Mouse (Mus musculus): ENCODE results near the gene Olfr701.

The Olfr701 gene

DNA sequence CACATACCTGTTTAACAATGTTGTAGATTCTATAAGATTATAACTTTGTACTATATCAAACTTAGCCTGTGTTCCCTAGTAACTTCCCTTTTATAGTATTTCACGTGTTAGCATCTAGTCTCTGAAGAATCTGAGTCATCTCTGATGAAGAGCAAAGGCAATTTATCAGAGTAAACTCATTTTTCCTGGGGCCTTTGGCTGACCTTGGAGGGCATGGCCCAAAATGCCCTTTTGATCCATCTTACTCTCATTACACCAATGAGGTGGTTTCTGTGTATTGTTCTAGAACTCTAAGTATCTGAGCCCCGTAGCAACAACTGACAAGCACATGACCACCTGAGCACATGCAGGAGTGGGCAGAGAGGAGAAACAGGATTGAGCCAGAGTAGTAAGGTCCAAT is at the start of gene Olfr701:
Olfr701 (plus strand) TSS at position 301 of the 400 bp plus-strand sequence.
- DNase-seq (ENCODE audit: extremely low spot score), result no peak

DNA sequence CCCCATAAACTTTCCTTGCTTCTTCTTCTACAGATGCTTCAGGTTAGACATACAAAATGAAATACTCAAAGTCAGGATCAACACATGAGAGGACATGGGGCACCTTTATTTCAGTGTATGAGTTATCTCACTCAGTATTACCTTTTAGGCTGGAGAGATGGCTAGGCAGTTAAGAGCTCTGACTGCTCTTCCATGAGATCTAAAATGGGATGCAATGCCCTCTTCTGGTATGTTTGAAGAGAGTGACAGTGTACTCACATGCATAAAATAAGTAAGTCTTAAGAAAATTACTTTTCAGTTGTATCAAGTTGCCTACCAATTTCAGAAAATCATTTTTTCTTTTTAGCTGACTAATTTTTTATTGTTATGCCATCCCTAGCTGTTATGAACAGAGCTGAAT is 25.6 kb upstream of the Olfr701 start:
- no peak for DNase-seq (ENCODE audit: extremely low spot score)

DNA sequence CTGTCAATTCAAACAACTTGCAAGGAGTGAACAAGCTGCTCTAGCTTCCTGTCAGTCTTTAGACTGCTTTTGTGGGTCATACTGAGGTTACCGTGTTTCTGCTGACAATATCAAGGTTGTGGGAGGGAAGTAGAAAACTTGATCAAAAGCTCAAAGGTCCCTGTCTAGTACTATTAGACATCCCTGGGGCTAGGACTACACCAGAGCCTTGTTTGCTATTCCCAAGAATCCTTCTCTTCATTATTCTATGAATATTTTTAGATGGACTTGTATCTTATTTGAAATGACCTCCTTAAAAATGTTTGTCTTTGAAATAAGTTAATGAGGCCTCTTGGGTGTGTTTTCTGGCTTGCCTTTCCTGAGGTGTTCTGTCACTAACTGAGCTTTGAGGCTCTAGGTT is 20.8 kb upstream of the Olfr701 start, which contains the start of gene Olfr699:
Olfr699 (minus strand) TSS at position 101 of the 400 bp plus-strand sequence.
- no peak for DNase-seq (ENCODE audit: extremely low spot score)

GRCm38 (mm10) chr7:106808734-106809133 is 5.2 kb upstream of the Olfr701 start, which contains the start of gene Olfr700:
Gene Olfr700 (minus strand): TSS chr7:106808834.
- no peak for DNase-seq (ENCODE audit: extremely low spot score)

GRCm38 (mm10) chr7:106815775-106816174 is 1.8 kb downstream of the Olfr701 start:
- no peak for DNase-seq (ENCODE audit: extremely low spot score)

DNA sequence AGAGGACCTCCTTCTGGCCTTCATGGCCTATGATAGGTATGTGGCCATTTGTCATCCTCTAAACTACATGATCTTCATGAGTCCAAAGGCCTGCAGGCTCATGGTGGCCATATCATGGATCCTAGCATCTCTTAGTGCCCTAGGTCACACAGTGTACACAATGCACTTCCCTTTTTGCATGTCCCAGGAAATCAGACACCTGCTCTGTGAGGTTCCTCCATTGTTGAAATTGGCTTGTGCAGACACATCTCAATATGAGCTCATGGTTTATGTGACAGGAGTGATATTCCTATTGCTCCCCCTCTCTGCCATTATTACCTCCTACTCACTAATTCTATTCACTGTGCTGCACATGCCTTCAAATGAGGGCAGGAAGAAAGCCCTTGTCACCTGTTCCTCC is 4.5 kb downstream of the Olfr701 start:
- DNase-seq (ENCODE audit: extremely low spot score), result no peak

DNA sequence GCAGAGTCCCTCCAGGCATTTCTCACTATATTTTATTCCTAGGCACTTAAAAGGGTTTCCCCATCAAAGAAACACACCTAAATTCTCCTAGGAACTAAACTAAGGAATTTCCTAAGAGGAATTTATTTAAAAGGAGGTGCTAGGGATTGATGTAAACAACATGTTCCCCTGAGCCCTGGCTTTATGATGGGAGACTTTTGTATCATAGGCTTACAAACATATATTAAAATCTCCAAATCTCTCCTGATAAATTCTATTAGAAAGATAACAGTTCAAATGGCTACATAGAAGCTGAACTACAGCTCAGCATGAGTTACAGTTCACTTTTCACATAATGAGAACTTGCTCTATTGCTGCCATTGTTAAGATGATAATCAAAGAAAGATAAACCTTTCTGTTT is 19.9 kb downstream of the Olfr701 start, which contains the start of gene Olfr702:
Olfr702 (minus strand) TSS at position 101 of the 400 bp plus-strand sequence.
- no peak for DNase-seq (ENCODE audit: extremely low spot score)

- DNase-seq (ENCODE audit: extremely low spot score), result no peak
Measured at GRCm38 (mm10) chr7:106843060-106843459, 29.1 kb downstream of the Olfr701 start, which contains the start of gene Olfr703. Gene Olfr703 (plus strand): TSS chr7:106843360.

DNA sequence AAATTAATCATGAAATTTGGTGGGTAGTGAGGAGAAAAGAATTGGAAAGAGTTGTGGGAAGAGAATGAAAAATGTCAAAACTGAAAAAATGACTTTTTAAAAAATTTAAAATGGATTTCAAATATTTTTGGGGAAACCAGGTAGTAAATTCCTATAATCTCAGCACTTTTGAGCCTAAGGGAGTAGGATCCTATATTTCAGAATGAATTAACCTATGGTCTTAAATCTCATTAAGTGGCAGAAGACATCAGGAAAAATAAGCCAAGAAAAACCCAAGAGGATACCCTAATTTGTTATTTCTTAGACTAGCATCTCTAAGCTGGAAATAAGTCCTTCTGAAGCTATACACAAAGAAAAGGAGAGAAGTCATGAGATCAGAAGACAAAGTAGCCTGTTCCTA is 49.0 kb downstream of the Olfr701 start, which contains the start of gene Olfr704:
Olfr704 (plus strand) TSS at position 301 of the 400 bp plus-strand sequence.
- DNase-seq (ENCODE audit: extremely low spot score), result no peak
